Mouse (Mus musculus) mouse embryonic stem cell (cell line): ENCODE data around the gene Crls1.

ENCODE experiments used
- in situ Hi-C, 2 experiments: fragments of 300-500 bp; cut with MboI; formaldehyde crosslinking; loops; 1 replicate in 1 of 2; 3 replicates in 1 of 2; pipeline ENCODE4 v1.14.3; 2019 to 2020; ENCODE audit warnings: low sequenced_read_pairs in 2 of 2, low pct_unique_long_range_greater_than_20kb in 1 of 2, mixed read lengths in 1 of 2; ENCODE audit not compliant: unreplicated experiment in 1 of 2

The Crls1 gene

GRCm38 (mm10) chr2:132846407-132847358 is at the start of gene Crls1:
TSS of gene Crls1 (plus strand) at chr2:132846666.
- in situ Hi-C loops = loop anchor here in 1 of 2 experiments (5.0 kb wide), 1 partner anchor 56 kb away; no protein-coding TSS in a partner anchor

- in situ Hi-C loops = no loop called here
Observed at GRCm38 (mm10) chr2:132802976-132803375, 43.5 kb upstream of the Crls1 start.

DNA sequence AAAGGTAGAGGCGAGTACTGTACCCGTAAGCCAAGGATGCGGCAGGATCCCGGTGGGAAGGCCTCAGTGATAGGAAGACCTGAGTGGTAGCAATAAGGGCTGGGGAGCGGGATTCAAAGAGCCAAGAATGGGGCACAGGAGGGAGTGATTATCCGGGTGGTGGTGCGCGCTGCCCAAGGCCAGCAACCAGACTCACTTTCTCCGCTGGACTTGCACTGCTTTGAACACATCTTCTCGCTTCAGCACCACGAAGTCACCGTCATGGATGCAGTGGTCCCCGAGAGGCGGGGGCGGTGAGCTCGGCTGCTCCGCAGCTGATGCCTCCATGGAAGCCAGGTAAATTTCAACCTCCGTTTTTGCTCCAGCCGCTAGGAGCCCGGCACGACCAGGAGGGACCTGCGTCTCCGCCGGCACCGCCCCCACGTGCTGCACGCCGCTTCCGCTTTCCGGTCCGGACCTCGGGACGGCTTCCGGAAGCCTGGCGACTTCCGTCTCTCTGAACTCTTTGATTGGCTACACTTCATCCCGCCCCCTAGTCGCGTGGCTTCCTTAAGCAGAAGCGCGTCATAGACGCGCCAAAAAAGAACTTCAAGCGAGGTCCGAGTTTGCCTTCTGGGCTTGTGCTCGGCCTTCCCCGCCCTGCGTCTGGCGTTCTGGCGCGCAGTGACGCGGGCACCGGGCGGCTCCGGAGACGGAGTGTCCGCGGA is 30.7 kb upstream of the Crls1 start, which contains the start of the genes Trmt6 and Mcm8:
TSS of gene Trmt6 (minus strand) at position 448 of the 707 bp plus-strand sequence.
TSS of gene Mcm8 (plus strand) at position 534 of the 707 bp plus-strand sequence.
- in situ Hi-C loops = no loop called here

DNA sequence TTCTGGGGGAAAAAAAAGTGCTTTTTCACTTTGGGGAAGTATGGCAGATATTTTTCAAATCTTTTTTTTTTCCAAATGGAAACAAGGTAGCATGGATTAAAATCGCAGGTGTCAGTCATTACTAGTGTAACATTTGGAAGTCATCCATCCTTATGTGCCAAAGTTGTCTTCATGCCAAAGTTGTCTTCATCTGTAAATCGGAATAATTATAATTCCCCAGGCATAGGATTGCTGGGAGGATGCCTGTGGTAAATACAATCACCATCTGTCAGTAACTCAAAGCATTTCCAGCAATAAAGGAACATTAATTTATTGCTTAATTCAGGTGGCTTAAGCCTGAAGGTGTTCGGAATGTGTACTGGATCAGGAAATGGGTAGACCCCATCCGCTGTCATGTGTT is 5.4 kb upstream of the Crls1 start:
- in situ Hi-C loops = no loop called here

GRCm38 (mm10) chr2:132847581-132847980 is 1.1 kb downstream of the Crls1 start:
- in situ Hi-C loops = loop anchor here in 1 of 2 experiments (5.0 kb wide), 1 partner anchor 55 kb away; no protein-coding TSS in a partner anchor

DNA sequence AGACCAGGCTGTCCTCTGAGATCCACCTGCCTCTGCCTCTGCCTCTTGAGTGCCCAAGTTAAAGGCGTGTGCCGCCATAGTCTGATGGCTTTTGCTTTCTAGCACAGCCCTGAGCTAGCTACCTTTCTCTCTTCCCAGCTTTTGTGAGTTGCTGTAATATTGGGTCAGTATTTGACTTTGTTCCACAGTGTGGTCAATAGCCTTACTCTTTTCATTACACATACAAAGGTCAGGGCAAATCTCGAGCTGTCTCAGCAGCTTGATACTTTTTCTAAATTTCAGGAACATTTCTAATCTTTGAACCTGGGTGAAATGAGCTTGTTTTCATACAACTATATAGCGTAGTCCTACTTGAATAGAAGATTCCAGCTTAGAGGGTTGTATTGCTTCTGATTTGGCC is 1.9 kb downstream of the Crls1 start:
- in situ Hi-C loops = loop anchor here in 1 of 2 experiments (5.0 kb wide), 1 partner anchor 54 kb away; no protein-coding TSS in a partner anchor

GRCm38 (mm10) chr2:132849141-132849540 is 2.7 kb downstream of the Crls1 start:
- in situ Hi-C loops = loop anchor here in 1 of 2 experiments (5.0 kb wide), 1 partner anchor 53 kb away; no protein-coding TSS in a partner anchor

DNA sequence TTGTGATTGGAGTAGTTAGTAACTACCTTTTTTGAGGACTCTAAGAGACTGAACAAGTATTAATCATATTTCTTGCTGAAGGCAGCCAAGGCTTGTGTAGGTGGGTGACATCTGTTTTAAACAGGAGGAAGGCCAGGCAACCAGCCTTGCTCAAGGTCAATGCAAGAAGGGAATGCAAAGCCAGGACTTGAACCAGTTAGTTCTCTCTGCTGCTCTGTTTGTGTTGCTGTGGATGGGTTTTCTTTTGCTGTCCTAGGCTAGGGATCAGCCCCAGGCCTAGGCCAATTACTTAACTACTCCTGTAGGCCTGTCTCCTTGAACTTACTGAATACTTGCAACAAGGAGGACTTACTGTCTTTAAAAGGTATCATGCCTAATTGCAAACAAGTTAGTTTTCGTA is 6.6 kb downstream of the Crls1 start:
- in situ Hi-C loops = no loop called here

- in situ Hi-C loops = no loop called here
Observed at GRCm38 (mm10) chr2:132856333-132856732, 9.9 kb downstream of the Crls1 start.

- in situ Hi-C loops = no loop called here
Observed at GRCm38 (mm10) chr2:132860435-132860834, 14.0 kb downstream of the Crls1 start.

- in situ Hi-C loops = no loop called here
Observed at GRCm38 (mm10) chr2:132861456-132861855, 15.0 kb downstream of the Crls1 start.

GRCm38 (mm10) chr2:132863325-132863724 is 16.9 kb downstream of the Crls1 start:
- in situ Hi-C loops = no loop called here

GRCm38 (mm10) chr2:132867521-132867920 is 21.1 kb downstream of the Crls1 start:
- in situ Hi-C loops = no loop called here

- in situ Hi-C loops = no loop called here
Observed at GRCm38 (mm10) chr2:132869682-132870081, 23.2 kb downstream of the Crls1 start.

GRCm38 (mm10) chr2:132870286-132870685 is 23.8 kb downstream of the Crls1 start:
- in situ Hi-C loops = no loop called here

GRCm38 (mm10) chr2:132871663-132872062 is 25.2 kb downstream of the Crls1 start:
- in situ Hi-C loops = no loop called here

- in situ Hi-C loops = no loop called here
Observed at GRCm38 (mm10) chr2:132873657-132874326, 27.3 kb downstream of the Crls1 start.

GRCm38 (mm10) chr2:132876991-132877390 is 30.5 kb downstream of the Crls1 start:
- in situ Hi-C loops = no loop called here
